Mouse (Mus musculus) MEL (cell line): ENCODE results near the gene Gpatch11.

Source experiments
- ELF1 ChIP-seq: IDR thresholded peaks from 2 replicates; pipeline ENCODE4 v1.6.1; 2014; ENCODE audit warnings: low read depth, mild to moderate bottlenecking, inconsistent platforms, low read length, improper control_type of control experiment, moderate library complexity
- EP300 ChIP-seq, 2 experiments: IDR thresholded peaks; 2 replicates each; pipeline ENCODE4 v1.6.1; 2011; ENCODE audit warnings: improper control_type of control experiment in 2 of 2, low read length in 2 of 2, low read depth in 1 of 2, mild to moderate bottlenecking in 1 of 2
- KAT2A ChIP-seq: conservative IDR thresholded peaks from 2 replicates; pipeline ENCODE4 v1.6.1; 2012; ENCODE audit warnings: low read depth, low read length, improper control_type of control experiment, inconsistent platforms
- MAX ChIP-seq: IDR thresholded peaks from 2 replicates; pipeline ENCODE4 v1.6.1; 2011; ENCODE audit warnings: low read length, improper control_type of control experiment
- POLR2A ChIP-seq, 2 experiments: IDR thresholded peaks; 2 replicates each; pipeline ENCODE4 v1.6.1; 2011 to 2012; ENCODE audit warnings: low read length in 2 of 2, mild to moderate bottlenecking in 2 of 2, control low read depth in 1 of 2, improper control_type of control experiment in 1 of 2, low read depth in 1 of 2, moderate library complexity in 1 of 2; ENCODE audit not compliant: control insufficient read depth in 1 of 2, insufficient read depth in 1 of 2, poor library complexity in 1 of 2
- RAD21 ChIP-seq: IDR thresholded peaks from 2 replicates; pipeline ENCODE4 v1.6.1; 2011; ENCODE audit warnings: mild to moderate bottlenecking, low read depth, low read length, improper control_type of control experiment
- TAL1 ChIP-seq: IDR thresholded peaks from 2 replicates; pipeline ENCODE4 v1.6.1; 2012; ENCODE audit warnings: mild to moderate bottlenecking, inconsistent platforms, low read length, moderate library complexity, mixed read lengths
- USF1 ChIP-seq: IDR thresholded peaks from 2 replicates; pipeline ENCODE4 v1.6.1; 2014; ENCODE audit warnings: low read depth, mild to moderate bottlenecking, inconsistent platforms, low read length, improper control_type of control experiment, moderate library complexity
- ZKSCAN1 ChIP-seq: IDR thresholded peaks from 2 replicates; pipeline ENCODE4 v1.6.1; 2012; ENCODE audit warnings: low read depth, mild to moderate bottlenecking, inconsistent platforms, low read length, improper control_type of control experiment, moderate library complexity

DNA sequence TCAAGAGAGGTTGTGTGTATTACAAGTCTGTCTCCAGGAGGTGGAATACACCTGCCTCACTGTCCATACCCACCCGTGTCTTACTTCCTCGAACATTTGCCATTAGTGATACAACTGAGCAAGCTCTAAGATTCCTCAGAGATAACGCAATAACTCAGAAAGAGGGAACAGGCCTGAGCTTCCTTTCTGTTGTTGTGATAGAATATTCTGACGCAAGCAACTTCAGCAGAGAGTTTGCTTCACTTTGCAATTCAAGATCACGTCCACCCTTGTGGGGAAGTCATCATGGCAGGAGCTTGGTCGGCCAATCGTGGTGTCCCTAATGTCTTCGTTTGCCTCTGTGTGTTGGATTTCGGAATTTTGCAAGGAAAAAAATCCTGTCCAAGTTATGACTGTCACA, 55.7 kb downstream of the Gpatch11 start:
- TF ChIP-seq TAL1, result no peak
- no peak for TF ChIP-seq POLR2A (IDR thresholded peaks at IDR 0.05; ENCODE audit: control insufficient read depth in 1 of 2, insufficient read depth in 1 of 2, low read depth in 1 of 2, low read length in 2 of 2, poor library complexity in 1 of 2)
- TF ChIP-seq ZKSCAN1, result no peak
- TF ChIP-seq KAT2A, result no peak
- no peak for TF ChIP-seq EP300 (IDR thresholded peaks at IDR 0.05; ENCODE audit: low read depth in 1 of 2, low read length in 2 of 2)
- TF ChIP-seq RAD21, result no peak
- TF ChIP-seq ELF1, result no peak
- TF ChIP-seq USF1, result no peak
- no peak for TF ChIP-seq MAX
